Mouse (Mus musculus): ENCODE measurements at regions not wholly inside any gene's neighbourhood (a gene's known extent, or its start where the extent isn't known, plus 50 kb on each side); places are given as distances from the start of the nearest gene placed in this dataset.

GRCm38 (mm10) chr10:43743188-43744120 lies 158.1 kb downstream of the Qrsl1 start:
- H3K4me3 ChIP-seq: no peak overlapping the region
- ATAC-seq (ENCODE audit: insufficient number of reproducible peaks, insufficient read depth, low FRiP score, low TSS enrichment): no peak
- H3K9ac ChIP-seq: no peak overlapping the region
- H3K4me1 ChIP-seq: peaks cover 33% of the 10 kb centered on the region
- WGBS: 95% methylated on average over 7 of the region's 7 CpGs
- H3K9me3 ChIP-seq: no peaks in the 10 kb centered on the region
- peak overlapping the region; percentile 42 for H3K4me2 ChIP-seq (replicated peaks)
- H3K27me3 ChIP-seq: no peaks in the 10 kb centered on the region
- no peaks in the 10 kb centered on the region for H3K36me3 ChIP-seq
- peak overlapping the region; percentile 69 for H3K27ac ChIP-seq

DNA sequence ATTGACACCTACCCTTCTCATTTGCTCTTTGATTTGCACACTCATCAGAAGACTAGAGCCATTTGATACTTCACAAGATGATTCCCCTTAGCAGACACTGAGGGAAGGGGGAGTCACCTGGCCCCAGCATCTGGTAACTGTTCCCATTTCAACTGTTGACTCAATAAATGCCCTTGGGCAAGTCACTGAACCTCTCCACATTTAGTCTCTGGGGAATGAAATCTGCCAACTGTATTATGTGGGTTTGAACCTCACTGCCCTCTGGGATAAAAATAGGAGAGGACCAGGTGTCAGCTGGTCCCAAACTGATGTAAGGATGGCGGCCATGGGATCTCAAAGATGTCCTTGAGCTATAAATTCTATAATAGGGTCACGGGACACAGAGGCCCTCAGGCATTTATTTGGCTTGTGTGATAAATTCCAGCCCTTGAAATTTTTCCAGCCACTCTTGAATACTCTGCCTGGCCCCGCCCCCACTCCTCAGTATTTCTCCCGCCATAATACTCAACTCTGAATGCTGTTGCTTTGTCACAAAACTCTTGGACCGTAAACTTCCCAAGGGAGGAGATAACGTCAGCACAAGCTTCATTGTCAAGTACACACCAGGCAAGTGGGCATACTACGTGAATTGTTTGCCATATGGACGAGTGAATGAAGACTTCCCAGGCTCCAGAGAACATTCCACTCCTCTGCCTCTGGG lies 155.5 kb downstream of the Qrsl1 start:
- Histone ChIP-seq H3K4me3 (no peak overlapping the region), H3K9ac (no peak overlapping the region), H3K36me3 (no peaks in the 10 kb centered on the region), H3K27ac (no peak overlapping the region), H3K27me3 (no peaks in the 10 kb centered on the region), H3K4me1 (peaks cover 14% of the 10 kb centered on the region), H3K9me3 (no peaks in the 10 kb centered on the region), H3K4me2 (replicated peaks) (no peak overlapping the region)
- ATAC-seq (ENCODE audit: insufficient number of reproducible peaks, insufficient read depth, low FRiP score, low TSS enrichment): no peak
- 76% methylated on average over 8 of the region's 8 CpGs for WGBS

DNA sequence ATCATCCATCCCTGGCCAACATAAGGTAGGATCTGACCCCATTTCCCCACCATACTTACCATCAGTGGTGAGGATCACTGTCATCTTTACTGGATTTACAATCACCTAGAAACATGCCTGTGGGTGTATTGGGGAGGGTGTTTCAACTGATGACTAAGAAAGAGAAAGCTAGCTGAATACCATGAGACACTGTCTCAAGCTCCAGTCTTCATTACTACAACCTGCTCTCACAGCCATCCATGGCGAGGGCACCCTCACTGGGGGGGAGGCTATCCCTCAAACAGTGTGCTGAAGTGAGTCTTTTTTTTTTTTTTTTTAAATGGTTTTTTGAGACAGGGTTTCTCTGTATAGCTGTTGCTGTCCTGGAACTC lies 154.9 kb downstream of the Qrsl1 start:
- no peak for ATAC-seq (ENCODE audit: insufficient number of reproducible peaks, insufficient read depth, low FRiP score, low TSS enrichment)
- Histone ChIP-seq H3K4me3 (no peak overlapping the region), H3K9me3 (no peaks in the 10 kb centered on the region), H3K4me1 (peaks cover 9% of the 10 kb centered on the region), H3K27ac (no peak overlapping the region), H3K9ac (no peak overlapping the region), H3K4me2 (replicated peaks) (no peak overlapping the region), H3K27me3 (no peaks in the 10 kb centered on the region), H3K36me3 (no peaks in the 10 kb centered on the region)
- 80% methylated on average over 1 of the region's 1 CpGs for WGBS

DNA sequence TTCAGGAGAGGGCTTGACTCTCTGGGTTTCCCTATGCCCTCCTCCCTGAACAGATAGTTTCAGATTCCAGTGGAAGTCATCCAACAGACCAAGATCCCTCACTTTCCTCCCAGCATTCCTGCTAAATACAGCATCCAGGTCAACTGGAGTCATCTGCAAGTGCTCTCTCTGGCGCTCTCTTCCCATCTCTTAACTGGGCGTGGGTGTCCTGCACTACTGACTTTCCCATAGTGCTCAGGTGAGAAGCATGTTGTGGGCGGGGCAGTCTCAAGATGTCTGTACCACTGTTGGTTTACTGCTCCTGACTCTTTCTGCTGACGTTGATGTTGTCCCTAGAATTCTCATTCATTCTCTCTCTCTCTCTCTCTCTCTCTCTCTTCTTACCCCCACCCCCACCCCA lies 154.0 kb downstream of the Qrsl1 start:
- Histone ChIP-seq H3K4me3 (no peak overlapping the region), H3K27me3 (no peaks in the 10 kb centered on the region), H3K4me2 (replicated peaks) (no peak overlapping the region), H3K9ac (no peak overlapping the region), H3K27ac (no peak overlapping the region), H3K36me3 (no peaks in the 10 kb centered on the region), H3K9me3 (no peaks in the 10 kb centered on the region), H3K4me1 (peaks cover 2% of the 10 kb centered on the region; the same call in 1 of the 2 replicates)
- ATAC-seq (ENCODE audit: insufficient number of reproducible peaks, insufficient read depth, low FRiP score, low TSS enrichment): no peak
- WGBS: 88% methylated on average over 4 of the region's 4 CpGs

- Histone ChIP-seq H3K9me3 (no peaks in the 10 kb centered on the region), H3K4me1 (no peaks in the 10 kb centered on the region), H3K4me2 (replicated peaks) (no peak overlapping the region), H3K27me3 (no peaks in the 10 kb centered on the region), H3K9ac (no peak overlapping the region), H3K4me3 (no peak overlapping the region), H3K36me3 (no peaks in the 10 kb centered on the region), H3K27ac (no peak overlapping the region)
- WGBS: 69% methylated on average over 3 of the region's 3 CpGs
- ATAC-seq (ENCODE audit: insufficient number of reproducible peaks, insufficient read depth, low FRiP score, low TSS enrichment): no peak
Observed at GRCm38 (mm10) chr10:43748300-43748699, 153.2 kb downstream of the Qrsl1 start.

DNA sequence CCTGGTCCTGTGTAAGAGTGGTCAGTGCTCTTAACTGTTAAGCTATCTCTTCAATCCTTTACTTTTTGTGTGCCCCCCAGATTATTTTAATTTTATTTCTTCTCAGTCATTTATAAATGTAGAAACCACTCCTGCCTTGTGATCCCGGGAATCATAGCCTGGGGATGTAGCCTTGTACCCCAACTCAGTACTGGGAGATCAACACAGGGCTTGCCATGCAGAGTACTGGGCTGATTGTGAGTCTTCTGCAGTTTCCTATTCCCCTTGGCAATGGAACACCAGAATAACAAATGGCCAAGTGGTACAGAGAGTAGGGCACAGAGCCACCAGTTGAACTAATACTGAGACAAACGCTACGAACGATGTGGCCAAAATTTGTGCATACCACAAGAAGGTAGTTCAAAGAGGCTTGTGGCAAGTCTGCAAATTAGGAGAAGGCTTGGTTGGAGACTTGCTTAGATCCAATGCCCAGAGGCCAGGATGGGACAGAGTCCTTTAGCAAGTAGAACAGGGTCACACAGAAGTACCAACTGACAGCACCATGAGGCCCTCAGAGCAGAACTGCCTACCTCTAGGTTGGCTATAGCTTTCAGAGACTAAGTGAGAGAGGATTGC lies 151.9 kb downstream of the Qrsl1 start:
- Histone ChIP-seq H3K4me1 (no peaks in the 10 kb centered on the region), H3K4me2 (replicated peaks) (no peak overlapping the region), H3K9me3 (no peaks in the 10 kb centered on the region), H3K4me3 (no peak overlapping the region), H3K27ac (no peak overlapping the region), H3K36me3 (no peaks in the 10 kb centered on the region), H3K9ac (no peak overlapping the region), H3K27me3 (no peaks in the 10 kb centered on the region)
- ATAC-seq (ENCODE audit: insufficient number of reproducible peaks, insufficient read depth, low FRiP score, low TSS enrichment): no peak
- 89% methylated on average over 4 of the region's 4 CpGs for WGBS

DNA sequence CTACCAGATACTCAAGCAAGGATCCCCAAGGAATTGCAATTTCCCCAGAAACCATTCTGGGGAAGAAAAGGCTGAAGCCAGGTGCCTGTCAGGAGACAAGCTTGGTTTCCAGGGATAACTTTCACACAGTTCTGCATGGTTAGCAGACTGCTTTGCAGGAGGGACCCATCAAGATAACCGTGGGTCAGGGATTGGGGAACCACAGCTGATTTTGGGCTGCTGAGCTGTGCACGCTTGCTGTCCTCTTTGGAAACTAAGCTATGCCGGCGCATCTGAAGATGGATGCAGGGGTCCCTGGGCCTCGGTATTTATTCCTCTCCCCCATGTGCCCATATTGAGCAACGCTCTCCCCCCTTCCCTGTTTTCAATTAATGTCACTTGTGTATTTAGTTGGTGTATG lies 151.1 kb downstream of the Qrsl1 start:
- 68% methylated on average over 6 of the region's 6 CpGs for WGBS
- no peak overlapping the region for H3K27ac ChIP-seq
- no peak overlapping the region for H3K9ac ChIP-seq
- H3K4me3 ChIP-seq: no peak overlapping the region
- H3K27me3 ChIP-seq: no peaks in the 10 kb centered on the region
- H3K4me1 ChIP-seq: no peaks in the 10 kb centered on the region
- no peaks in the 10 kb centered on the region for H3K9me3 ChIP-seq
- no peak overlapping the region for H3K4me2 ChIP-seq (replicated peaks)
- H3K36me3 ChIP-seq: no peaks in the 10 kb centered on the region
- no peak for ATAC-seq (ENCODE audit: insufficient number of reproducible peaks, insufficient read depth, low FRiP score, low TSS enrichment)

DNA sequence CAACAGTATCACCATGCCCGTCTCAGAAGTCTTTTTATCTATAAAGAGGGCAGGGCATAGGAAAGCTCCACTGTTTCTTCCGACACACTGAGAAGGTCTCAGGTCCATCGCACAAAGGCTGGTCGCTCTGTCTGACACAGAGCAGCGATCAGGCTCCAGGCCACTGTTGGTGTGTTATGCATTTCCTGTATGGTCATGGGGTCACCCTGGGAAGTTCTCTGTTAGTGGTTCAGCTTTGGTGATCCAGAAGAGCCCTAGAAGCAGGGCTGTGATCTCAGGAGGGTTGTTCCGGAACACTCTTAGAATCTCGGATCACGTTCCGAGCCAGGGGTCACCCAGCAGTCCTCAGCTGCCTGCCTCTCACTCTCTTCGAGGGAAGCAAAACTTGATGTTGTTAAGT lies 150.7 kb downstream of the Qrsl1 start:
- no peaks in the 10 kb centered on the region for H3K27me3 ChIP-seq
- H3K4me3 ChIP-seq: no peak overlapping the region
- no peak overlapping the region for H3K9ac ChIP-seq
- H3K4me2 ChIP-seq (replicated peaks): no peak overlapping the region
- H3K36me3 ChIP-seq: no peaks in the 10 kb centered on the region
- WGBS: 55% methylated on average over 10 of the region's 10 CpGs
- no peaks in the 10 kb centered on the region for H3K4me1 ChIP-seq
- no peak for ATAC-seq (ENCODE audit: insufficient number of reproducible peaks, insufficient read depth, low FRiP score, low TSS enrichment)
- H3K9me3 ChIP-seq: no peaks in the 10 kb centered on the region
- H3K27ac ChIP-seq: no peak overlapping the region

DNA sequence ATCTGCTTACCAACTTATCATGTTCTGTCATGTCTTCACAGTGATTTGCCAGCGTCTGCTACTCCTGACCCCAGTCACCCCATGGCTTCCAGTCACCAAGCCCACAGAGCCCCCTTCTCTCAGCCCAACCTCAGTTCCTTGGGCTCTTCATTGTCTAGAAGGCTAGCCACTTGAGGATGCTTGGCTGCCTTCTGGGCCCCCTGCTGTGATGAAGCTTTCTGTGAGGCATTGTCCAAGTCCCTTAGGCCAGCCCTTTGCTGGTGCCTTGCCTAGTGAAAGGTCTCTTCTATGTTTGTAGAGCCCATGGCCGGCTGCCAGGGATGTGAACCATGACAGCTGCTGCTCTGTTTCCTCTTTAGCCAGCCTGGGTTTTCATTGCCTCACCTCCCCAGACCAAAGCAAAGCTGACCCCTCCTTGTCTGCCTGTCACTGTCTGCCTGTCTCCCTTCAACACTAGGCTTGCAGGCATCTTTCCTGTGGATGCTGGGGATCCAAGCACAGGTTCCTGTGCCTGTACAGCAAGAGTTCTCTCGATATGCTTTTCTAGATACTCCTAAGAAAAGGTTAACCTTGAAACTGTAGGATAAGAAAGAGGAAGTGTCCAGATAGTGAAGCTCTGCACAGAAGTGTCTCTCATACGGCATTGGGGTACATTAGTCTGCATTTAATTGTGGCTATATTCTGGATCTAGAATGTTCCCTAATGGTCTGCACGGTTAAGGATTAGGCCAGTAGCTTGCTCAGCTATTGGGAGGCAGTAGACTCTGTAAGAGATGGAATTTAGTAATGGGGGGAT lies 149.5 kb downstream of the Qrsl1 start:
- H3K9ac ChIP-seq: no peak overlapping the region
- no peak overlapping the region for H3K27ac ChIP-seq
- ATAC-seq (ENCODE audit: insufficient number of reproducible peaks, insufficient read depth, low FRiP score, low TSS enrichment): no peak
- H3K27me3 ChIP-seq: no peaks in the 10 kb centered on the region
- no peaks in the 10 kb centered on the region for H3K9me3 ChIP-seq
- whole genome bisulfite sequencing: 56% methylated on average over 5 of the region's 5 CpGs
- no peaks in the 10 kb centered on the region for H3K36me3 ChIP-seq
- H3K4me3 ChIP-seq: no peak overlapping the region
- H3K4me2 ChIP-seq (replicated peaks): no peak overlapping the region
- no peaks in the 10 kb centered on the region for H3K4me1 ChIP-seq

DNA sequence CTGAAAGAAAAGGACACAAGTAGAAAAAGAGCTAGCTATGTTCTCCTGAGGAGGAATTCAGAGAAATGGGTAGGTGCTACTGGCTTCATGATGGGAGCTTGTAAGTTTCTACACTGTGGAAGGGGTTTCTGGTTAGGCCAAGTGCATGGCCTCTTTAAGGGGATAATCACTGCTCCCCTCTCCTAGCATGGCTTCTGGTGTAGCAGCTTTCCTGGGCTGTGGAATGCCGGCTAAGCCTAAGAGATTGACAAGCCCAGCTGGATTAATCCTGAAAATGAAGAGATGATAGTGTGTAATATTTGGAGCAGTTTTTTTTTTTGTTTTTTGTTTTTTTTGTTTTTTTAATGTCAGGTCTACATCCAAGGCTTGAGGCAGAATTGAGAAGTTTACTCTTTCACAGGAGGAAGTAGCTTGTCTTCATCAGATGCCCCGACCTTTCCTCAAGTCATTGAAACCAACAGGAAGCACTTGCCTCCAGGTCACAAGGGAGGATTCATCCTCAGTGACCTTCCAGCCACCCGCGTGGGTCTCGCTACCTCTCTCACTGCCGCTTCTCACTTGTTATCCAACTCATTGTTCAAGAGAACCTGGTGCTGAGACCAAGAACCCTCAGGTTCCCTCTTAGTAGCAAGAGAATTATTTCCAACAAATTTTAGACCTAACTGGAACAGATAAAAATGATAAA lies 144.5 kb downstream of the Qrsl1 start:
- Histone ChIP-seq H3K4me3 (no peak overlapping the region), H3K4me2 (replicated peaks) (no peak overlapping the region), H3K27ac (no peak overlapping the region), H3K9me3 (no peaks in the 10 kb centered on the region), H3K9ac (no peak overlapping the region), H3K36me3 (no peaks in the 10 kb centered on the region), H3K4me1 (no peaks in the 10 kb centered on the region), H3K27me3 (no peaks in the 10 kb centered on the region)
- no peak for ATAC-seq (ENCODE audit: insufficient number of reproducible peaks, insufficient read depth, low FRiP score, low TSS enrichment)
- WGBS: 56% methylated on average over 6 of the region's 6 CpGs
